Mouse (Mus musculus): ENCODE results near the gene Bcat1. TPM values are rescaled to one million over a fixed set of nuclear protein-coding genes. Genes with fewer than 3 reads are reported as not detected.

Bcat1 gene
- polyA plus RNA-seq, 1 experiment: 1.9 TPM

DNA sequence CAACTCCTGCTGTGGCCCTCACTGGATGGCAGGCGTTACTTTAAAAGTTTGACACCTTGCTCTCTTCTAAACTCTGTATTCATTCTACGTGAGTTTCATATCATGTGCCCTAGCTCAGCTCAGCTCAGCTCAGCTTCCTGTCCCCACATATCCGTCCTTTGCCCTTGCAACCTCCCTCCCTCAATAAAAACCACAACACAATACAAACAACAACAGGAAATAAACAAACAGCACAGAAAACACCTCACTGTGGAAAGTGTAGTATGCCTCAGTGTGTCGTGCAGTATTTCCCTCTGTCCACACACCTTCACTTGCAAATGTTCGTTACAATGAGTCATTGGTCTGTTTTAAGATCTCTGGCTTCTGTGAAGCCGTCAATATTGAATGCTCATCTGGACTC lies 123.1 kb downstream of the Bcat1 start:
- Histone ChIP-seq H3K27me3 (ENCODE audit: control insufficient read depth, insufficient read depth, low read length) (no peaks in the 10 kb centered on the region), H3K36me3 (ENCODE audit: control insufficient read depth, insufficient read depth, low read length) (no peaks in the 10 kb centered on the region), H3K4me1 (replicated peaks; ENCODE audit: control insufficient read depth, insufficient read depth, low read length) (no peaks in the 10 kb centered on the region), H3K27ac (ENCODE audit: control insufficient read depth, insufficient read depth, low read length) (no peak overlapping the region), H3K4me3 (ENCODE audit: control insufficient read depth, insufficient read depth, low read length) (no peak overlapping the region)
- DNase-seq: no peak
- WGBS: 85% methylated on average over 6 of the region's 6 CpGs
- TF ChIP-seq CTCF (IDR thresholded peaks at IDR 0.05; ENCODE audit: borderline replicate concordance, control insufficient read depth, extremely low read depth, insufficient read depth, low read length, poor library complexity) (no peak), POLR2A (IDR thresholded peaks at IDR 0.05; ENCODE audit: control insufficient read depth, extremely low read depth, insufficient read depth, low read length, poor library complexity) (no peak)

DNA sequence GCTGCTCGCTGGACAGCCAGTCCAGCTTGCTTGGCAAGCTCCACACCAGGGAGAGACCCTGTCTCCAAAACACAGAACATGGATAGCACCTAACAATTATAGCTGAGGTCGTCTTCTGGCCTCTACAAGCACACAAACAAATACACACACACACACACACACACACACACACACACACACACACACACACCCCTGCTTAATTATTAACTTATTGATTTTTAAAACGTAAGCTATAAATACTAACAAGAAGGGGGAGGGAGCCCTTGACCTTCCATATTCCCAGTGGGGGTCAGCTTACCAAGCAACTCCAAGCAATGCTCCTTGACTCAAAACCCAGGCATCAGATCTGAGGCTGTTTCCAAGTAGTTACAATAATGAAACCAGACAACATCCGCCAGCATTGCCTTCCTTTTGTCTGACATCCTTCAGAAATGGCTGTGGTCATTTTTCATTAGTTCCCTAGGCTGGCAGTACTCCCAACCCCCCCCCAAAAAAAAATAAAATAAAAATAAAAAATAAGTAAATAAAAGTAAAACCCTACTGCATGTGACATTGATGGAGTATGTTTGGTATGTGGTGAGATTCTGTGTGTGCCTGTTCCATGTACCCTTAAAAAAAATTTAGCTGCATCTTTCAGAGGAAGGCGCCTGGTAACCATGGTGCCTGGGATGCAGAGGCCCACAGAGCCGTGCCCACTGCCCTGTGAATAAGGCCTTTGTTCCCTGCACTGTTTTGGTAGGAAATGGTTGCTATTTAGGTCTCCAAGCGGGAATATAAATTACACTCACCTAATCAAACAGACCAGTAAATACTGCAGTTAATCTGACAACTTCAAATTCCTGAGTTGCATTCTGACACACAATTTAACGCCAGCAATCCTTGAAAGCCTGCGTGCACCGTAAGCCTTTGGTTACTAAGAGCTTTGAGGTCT lies 131.3 kb downstream of the Bcat1 start:
- no peak for TF ChIP-seq POLR2A (IDR thresholded peaks at IDR 0.05; ENCODE audit: control insufficient read depth, extremely low read depth, insufficient read depth, low read length, poor library complexity)
- TF ChIP-seq CTCF (IDR thresholded peaks at IDR 0.05; ENCODE audit: borderline replicate concordance, control insufficient read depth, extremely low read depth, insufficient read depth, low read length, poor library complexity): no peak
- H3K4me1 ChIP-seq (replicated peaks; ENCODE audit: control insufficient read depth, insufficient read depth, low read length): no peaks in the 10 kb centered on the region
- no peaks in the 10 kb centered on the region for H3K27me3 ChIP-seq (ENCODE audit: control insufficient read depth, insufficient read depth, low read length)
- 77% methylated on average over 10 of the region's 10 CpGs for WGBS
- H3K27ac ChIP-seq (ENCODE audit: control insufficient read depth, insufficient read depth, low read length): no peak overlapping the region
- no peak overlapping the region for H3K4me3 ChIP-seq (ENCODE audit: control insufficient read depth, insufficient read depth, low read length)
- H3K36me3 ChIP-seq (ENCODE audit: control insufficient read depth, insufficient read depth, low read length): no peaks in the 10 kb centered on the region
- no peak for DNase-seq

Other genes starting within 250 kb of the Bcat1 start
- 261 and 279 TPM in 2 replicates for gene Lrmp, start 39.5 kb upstream of the Bcat1 start, polyA plus RNA-seq (2012; rRNA removed)
- gene Casc1, start 134.8 kb upstream of the Bcat1 start, polyA plus RNA-seq (2012; rRNA removed): 1.2 and 1.6 TPM in 2 replicates
- 5.1 and 5.3 TPM in 2 replicates for gene Etfrf1, start 134.9 kb upstream of the Bcat1 start, polyA plus RNA-seq (2012; rRNA removed)
- gene Kras, start 174.1 kb upstream of the Bcat1 start, polyA plus RNA-seq (2012; rRNA removed): 30.3 and 36.2 TPM in 2 replicates